Mouse (Mus musculus) megakaryocyte progenitor cell, adult 5-6 weeks (primary cell): Measurements from ENCODE around the gene Tbc1d20. TPM values are rescaled to one million over a fixed set of nuclear protein-coding genes. Genes with fewer than 3 reads are reported as not detected.
"Not testable (repeated sequence)": the region's sequence is repeated elsewhere in the genome, so short reads cannot be mapped to it uniquely, and the experiment has no call there.

ENCODE experiments used
- ATAC-seq: replicated peaks from 2 replicates; pipeline ENCODE4 v1.8.0; 2016; ENCODE audit warnings: mild to moderate bottlenecking, moderate TSS enrichment, inconsistent platforms; ENCODE audit not compliant: poor library complexity
- total RNA-seq, 2 experiments: library from RNA; stranded (forward) in 1 of 2; stranded (reverse) in 1 of 2; fragments of 157-497, 149-512 nt in 1 of 2; fragments of 200-1000 nt in 1 of 2; gene quantifications; 2 replicates each; pipeline versions ENCODE4 v1.2.3 to v1.2.4; 2015 to 2017

Tbc1d20 gene
- total RNA-seq, 2 experiments from 2014 or later, result 17.2 to 19.7 TPM

- no peak for ATAC-seq
Measured at GRCm38 (mm10) chr2:152357254-152357653, 63.6 kb downstream of the Tbc1d20 start.

DNA sequence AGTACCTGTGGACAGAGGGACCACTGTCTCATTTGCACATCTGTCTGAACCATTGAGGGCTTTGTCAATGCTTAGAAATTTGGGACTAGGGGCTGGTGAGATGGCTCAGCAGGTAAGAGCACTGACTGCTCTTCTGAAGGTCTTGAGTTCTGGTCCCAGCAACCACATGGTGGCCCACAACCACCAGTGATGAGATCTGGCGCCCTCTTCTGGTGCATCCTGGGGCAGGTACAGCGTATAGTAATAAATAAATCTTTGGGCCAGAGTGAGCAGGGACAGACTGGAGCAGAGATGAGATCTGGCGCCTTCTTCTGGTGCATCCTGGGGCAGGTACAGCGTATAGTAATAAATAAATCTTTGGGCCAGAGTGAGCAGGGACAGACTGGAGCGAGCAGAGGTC, 65.3 kb downstream of the Tbc1d20 start:
- ATAC-seq, result not testable (repeated sequence)

DNA sequence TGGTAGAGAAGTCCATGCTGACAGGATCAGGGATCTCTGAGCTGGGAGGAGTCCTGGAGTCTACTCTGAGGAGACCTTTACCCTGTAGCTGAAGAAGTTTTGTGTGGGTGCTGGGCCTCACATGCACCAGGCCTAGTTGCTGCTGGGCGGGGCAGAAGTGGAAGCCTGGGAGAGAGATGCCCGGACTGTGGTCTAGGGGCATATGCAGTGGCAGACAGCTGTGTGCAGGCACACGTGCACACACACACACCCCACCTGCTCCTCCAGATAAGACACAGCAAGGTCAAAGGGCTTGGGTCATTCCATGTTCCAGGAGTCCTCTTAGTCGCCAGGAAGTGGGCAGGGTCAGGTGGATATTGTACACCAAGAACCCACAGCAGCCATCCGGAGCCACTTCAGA, 66.0 kb downstream of the Tbc1d20 start:
- ATAC-seq, result no peak

DNA sequence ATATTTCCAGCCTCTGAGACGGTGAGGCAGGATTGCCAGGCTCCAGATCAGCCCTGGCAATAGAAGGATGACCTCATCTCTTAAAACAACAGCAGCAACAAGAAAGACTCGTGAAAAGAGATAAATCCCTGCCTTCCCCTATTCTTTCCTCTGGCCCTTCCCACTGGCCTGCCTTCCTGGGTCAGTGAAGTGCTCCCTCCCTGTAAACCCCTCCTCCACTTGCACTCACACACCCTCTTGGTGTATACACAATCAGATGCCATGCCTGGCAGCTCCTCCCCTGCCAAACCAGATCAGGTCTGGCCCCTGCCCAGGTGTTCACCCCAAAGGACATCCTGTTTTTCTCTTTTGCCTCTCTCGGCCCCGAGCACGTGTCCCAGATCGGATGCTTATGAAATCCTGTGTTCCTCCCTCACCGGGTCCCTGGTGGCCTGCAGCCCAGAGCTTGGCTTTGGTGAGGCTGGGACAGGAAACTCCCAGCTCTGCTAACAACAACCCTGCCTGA, 66.7 kb downstream of the Tbc1d20 start:
- peak; percentile 56 for ATAC-seq

DNA sequence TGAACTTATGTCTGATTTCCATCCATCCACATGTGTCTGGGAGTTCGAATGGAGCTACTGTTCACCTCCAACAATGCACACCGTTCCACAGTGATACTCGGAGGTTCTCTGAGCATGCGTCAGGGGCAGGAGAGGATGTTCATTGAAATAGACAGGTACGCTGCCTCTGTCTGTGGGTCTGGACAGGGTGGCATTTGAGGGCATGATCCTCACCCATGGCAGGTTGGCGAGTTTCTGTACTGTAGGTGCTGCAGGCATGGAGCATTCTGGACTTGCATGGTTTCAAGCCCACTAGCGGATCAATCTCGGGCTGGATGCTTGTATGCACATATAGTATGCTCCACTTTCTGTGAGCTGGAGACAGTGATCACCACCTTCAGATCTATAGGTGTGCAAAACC, 67.6 kb downstream of the Tbc1d20 start:
- ATAC-seq, result no peak

Other genes starting within 250 kb of the Tbc1d20 start
- gene Scrt2, start 212.3 kb upstream of the Tbc1d20 start, total RNA-seq (2015), result not detected in 2 replicates
- gene Scrt2, start 212.3 kb upstream of the Tbc1d20 start, total RNA-seq (2017), result not detected in 2 replicates
- 1.2 and 1.3 TPM in 2 replicates for gene Srxn1, start 188.3 kb upstream of the Tbc1d20 start, total RNA-seq (2015)
- gene Srxn1, start 188.3 kb upstream of the Tbc1d20 start, total RNA-seq (2017), result 2.2 and 12.2 TPM in 2 replicates
- gene Tcf15, start 150.3 kb upstream of the Tbc1d20 start, total RNA-seq (2015), result not detected in 2 replicates
- 0.12 TPM in 1 of 2 replicates, not detected in the other for gene Tcf15, start 150.3 kb upstream of the Tbc1d20 start, total RNA-seq (2017)
- gene Csnk2a1, start 67.0 kb upstream of the Tbc1d20 start, total RNA-seq (2015), result 55.9 and 68.2 TPM in 2 replicates
- gene Csnk2a1, start 67.0 kb upstream of the Tbc1d20 start, total RNA-seq (2017), result 111 and 125 TPM in 2 replicates
- 50.3 and 75.6 TPM in 2 replicates for gene Rbck1, start 38.8 kb downstream of the Tbc1d20 start, total RNA-seq (2015)
- 66.8 and 67.2 TPM in 2 replicates for gene Rbck1, start 38.8 kb downstream of the Tbc1d20 start, total RNA-seq (2017)
- not detected in 2 replicates for gene Trib3, start 50.2 kb downstream of the Tbc1d20 start, total RNA-seq (2015)
- gene Trib3, start 50.2 kb downstream of the Tbc1d20 start, total RNA-seq (2017), result not detected in 2 replicates
- gene Nrsn2, start 82.8 kb downstream of the Tbc1d20 start, total RNA-seq (2015), result not detected in 2 replicates
- not detected in 2 replicates for gene Nrsn2, start 82.8 kb downstream of the Tbc1d20 start, total RNA-seq (2017)
- 6.8 and 9.0 TPM in 2 replicates for gene Sox12, start 104.2 kb downstream of the Tbc1d20 start, total RNA-seq (2015)
- 1.9 and 2.2 TPM in 2 replicates for gene Sox12, start 104.2 kb downstream of the Tbc1d20 start, total RNA-seq (2017)
- 5.3 and 5.7 TPM in 2 replicates for gene Zcchc3, start 121.2 kb downstream of the Tbc1d20 start, total RNA-seq (2015)
- 2.8 and 4.1 TPM in 2 replicates for gene Zcchc3, start 121.2 kb downstream of the Tbc1d20 start, total RNA-seq (2017)
- not detected in 2 replicates for gene 6820408C15Rik, start 121.8 kb downstream of the Tbc1d20 start, total RNA-seq (2015)
- 0.29 TPM in 1 of 2 replicates, not detected in the other for gene 6820408C15Rik, start 121.8 kb downstream of the Tbc1d20 start, total RNA-seq (2017)
- not detected in 2 replicates for gene Defb23, start 170.8 kb downstream of the Tbc1d20 start, total RNA-seq (2015)
- not detected in 2 replicates for gene Defb23, start 170.8 kb downstream of the Tbc1d20 start, total RNA-seq (2017)
- not detected in 2 replicates for gene Defb20, start 183.2 kb downstream of the Tbc1d20 start, total RNA-seq (2015)
- not detected in 2 replicates for gene Defb20, start 183.2 kb downstream of the Tbc1d20 start, total RNA-seq (2017)
- not detected in 2 replicates for gene Defb22, start 196.3 kb downstream of the Tbc1d20 start, total RNA-seq (2015)
- not detected in 2 replicates for gene Defb22, start 196.3 kb downstream of the Tbc1d20 start, total RNA-seq (2017)
- not detected in 2 replicates for gene Defb26, start 217.9 kb downstream of the Tbc1d20 start, total RNA-seq (2015)
- not detected in 2 replicates for gene Defb26, start 217.9 kb downstream of the Tbc1d20 start, total RNA-seq (2017)
- not detected in 2 replicates for gene Defb28, start 224.4 kb downstream of the Tbc1d20 start, total RNA-seq (2015)
- gene Defb28, start 224.4 kb downstream of the Tbc1d20 start, total RNA-seq (2017), result not detected in 2 replicates
- not detected in 2 replicates for gene Defb29, start 246.3 kb downstream of the Tbc1d20 start, total RNA-seq (2015)
- gene Defb29, start 246.3 kb downstream of the Tbc1d20 start, total RNA-seq (2017), result not detected in 2 replicates